Mouse (Mus musculus): ENCODE results near the gene Gopc. TPM values are rescaled to one million over a fixed set of nuclear protein-coding genes. Genes with fewer than 3 reads are reported as not detected.
A peak's percentile ranks its signal among the peaks of the same experiment; 100 is the strongest.
"Not testable (repeated sequence)": the region's sequence is repeated elsewhere in the genome, so short reads cannot be mapped to it uniquely, and the experiment has no call there.

Gopc gene
- polyA plus RNA-seq, 1 experiment from 2014 or later = 20.6 TPM

DNA sequence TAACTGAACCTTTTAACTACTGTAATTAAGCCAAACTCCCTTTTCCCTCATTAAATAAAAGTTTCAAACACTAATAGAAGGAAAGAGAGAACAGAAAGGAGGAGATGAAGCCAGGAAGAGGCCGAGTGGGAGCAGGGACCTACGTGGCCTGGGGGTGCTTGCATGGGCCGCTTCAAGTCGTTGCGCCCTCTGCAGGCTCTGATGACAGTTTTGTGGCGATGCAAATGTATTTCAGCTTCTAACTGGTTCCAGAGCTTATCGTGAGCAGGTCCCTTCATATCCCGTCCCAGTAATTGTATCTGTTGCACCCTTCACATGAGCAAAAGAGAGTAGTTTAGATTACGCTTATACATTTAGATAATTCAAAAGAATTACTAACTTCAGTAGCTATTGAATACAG, 28.7 kb downstream of the Gopc start:
- no peak overlapping the region for H3K4me2 ChIP-seq (replicated peaks; ENCODE audit: low read depth, low read length)

DNA sequence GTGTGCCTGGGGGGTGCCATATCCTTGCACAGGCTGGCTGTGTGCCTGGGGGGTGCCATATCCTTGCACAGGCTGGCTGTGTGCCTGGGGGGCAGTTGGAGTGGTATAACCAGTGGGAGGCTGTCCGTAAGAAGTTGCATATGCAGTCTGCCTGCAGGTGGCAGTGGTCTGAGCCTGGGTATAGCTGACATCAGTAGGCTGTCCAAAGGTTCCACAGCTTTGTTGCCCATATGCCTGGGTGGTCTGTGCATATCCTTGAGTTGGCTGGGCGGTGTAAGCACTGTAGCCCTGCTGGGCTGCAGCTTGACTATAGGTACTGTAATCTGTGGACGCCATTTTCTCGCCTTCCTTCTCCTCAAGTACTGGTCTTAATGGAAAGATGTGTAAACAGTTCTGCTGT, 38.6 kb downstream of the Gopc start:
- not testable (repeated sequence) for H3K27me3 ChIP-seq (ENCODE audit: control insufficient read depth, insufficient read depth, low read length); H3K36me3 ChIP-seq (ENCODE audit: control insufficient read depth, insufficient read depth, low read length); DNase-seq (ENCODE audit: low spot score); H3K4me1 ChIP-seq (replicated peaks; ENCODE audit: control insufficient read depth, insufficient read depth, low read length); H3K9me3 ChIP-seq (ENCODE audit: control insufficient read depth, low read length); H3K4me2 ChIP-seq (replicated peaks; ENCODE audit: low read depth, low read length); H3K27ac ChIP-seq (ENCODE audit: low read depth, low read length); H3K9ac ChIP-seq (ENCODE audit: low read depth, low read length); H3K4me3 ChIP-seq (ENCODE audit: low read depth, low read length); ATAC-seq (ENCODE audit: low FRiP score)
- 98% methylated on average over 4 of the region's 4 CpGs for WGBS

More for the DNA sequence above, 28.7 kb downstream of the Gopc start:
- DNase-seq (ENCODE audit: low spot score) = peak; percentile 16
- no peaks in the 10 kb centered on the region for H3K27me3 ChIP-seq (ENCODE audit: control insufficient read depth, insufficient read depth, low read length)
- no peak overlapping the region for H3K27ac ChIP-seq (ENCODE audit: low read depth, low read length)
- H3K4me3 ChIP-seq (ENCODE audit: low read depth, low read length) = no peak overlapping the region
- WGBS = 86% methylated on average over 9 of the region's 9 CpGs
- H3K9ac ChIP-seq (ENCODE audit: low read depth, low read length) = no peak overlapping the region
- ATAC-seq (ENCODE audit: low FRiP score) = no peak
- no peaks in the 10 kb centered on the region for H3K9me3 ChIP-seq (ENCODE audit: control insufficient read depth, low read length)
- H3K36me3 ChIP-seq (ENCODE audit: control insufficient read depth, insufficient read depth, low read length) = peaks cover 4% of the 10 kb centered on the region; the same call in 1 of the 2 replicates
- H3K4me1 ChIP-seq (replicated peaks; ENCODE audit: control insufficient read depth, insufficient read depth, low read length) = no peaks in the 10 kb centered on the region

DNA sequence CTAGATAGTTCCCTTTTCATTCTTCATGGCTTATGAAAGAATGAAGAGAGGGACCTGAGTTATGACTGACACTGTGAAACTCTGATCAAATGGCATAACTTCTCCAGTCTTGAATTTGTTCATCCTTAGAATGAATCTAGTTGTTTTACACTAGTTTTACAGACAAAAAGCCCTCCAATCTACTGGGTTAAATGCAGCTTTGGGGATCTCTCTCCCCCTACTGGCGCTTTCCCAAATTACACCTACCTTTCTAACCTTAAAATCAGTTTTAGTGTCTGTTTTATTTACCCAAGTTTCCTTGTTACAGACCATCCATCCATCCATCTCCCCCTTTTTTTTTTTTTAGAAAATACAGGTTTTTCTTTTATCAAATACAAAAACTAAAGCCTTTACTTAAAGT, 50.9 kb downstream of the Gopc start:
- 0% methylated on average over 1 of the region's 1 CpGs for WGBS
- Histone ChIP-seq H3K4me2 (replicated peaks; ENCODE audit: low read depth, low read length) (no peak overlapping the region), H3K9ac (ENCODE audit: low read depth, low read length) (no peak overlapping the region), H3K4me3 (ENCODE audit: low read depth, low read length) (no peak overlapping the region), H3K27me3 (ENCODE audit: control insufficient read depth, insufficient read depth, low read length) (no peaks in the 10 kb centered on the region), H3K36me3 (ENCODE audit: control insufficient read depth, insufficient read depth, low read length) (no peaks in the 10 kb centered on the region), H3K4me1 (replicated peaks; ENCODE audit: control insufficient read depth, insufficient read depth, low read length) (no peaks in the 10 kb centered on the region), H3K27ac (ENCODE audit: low read depth, low read length) (no peak overlapping the region), H3K9me3 (ENCODE audit: control insufficient read depth, low read length) (no peaks in the 10 kb centered on the region)
- ATAC-seq (ENCODE audit: low FRiP score) (no peak), DNase-seq (ENCODE audit: low spot score) (peak; percentile 59)

DNA sequence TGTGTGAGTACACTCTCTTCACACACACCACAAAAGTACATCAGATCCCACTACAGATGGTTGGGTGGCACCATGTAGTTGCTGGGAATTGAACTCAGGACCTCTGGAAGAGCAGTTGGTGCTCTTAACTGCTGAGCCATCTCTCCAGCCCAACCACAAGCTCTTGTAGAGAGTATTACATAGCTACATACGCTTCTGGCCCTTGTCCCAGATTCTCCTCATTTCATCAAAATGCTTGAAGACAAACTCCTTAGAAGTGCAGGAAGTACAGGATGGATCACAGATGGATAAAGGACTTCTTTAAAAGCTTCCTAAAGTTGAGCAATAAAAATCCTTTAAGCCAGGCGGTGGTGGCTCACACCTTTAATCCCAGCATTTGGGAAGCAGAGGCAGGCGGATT, 60.0 kb downstream of the Gopc start:
- H3K27ac ChIP-seq (ENCODE audit: low read depth, low read length) = no peak overlapping the region
- 0 out of 2 replicates have a peak, but pooled peaks cover 4% of the 10 kb centered on the region for H3K36me3 ChIP-seq (ENCODE audit: control insufficient read depth, insufficient read depth, low read length)
- no peaks in the 10 kb centered on the region for H3K9me3 ChIP-seq (ENCODE audit: control insufficient read depth, low read length)
- no peak overlapping the region for H3K4me3 ChIP-seq (ENCODE audit: low read depth, low read length)
- no peak overlapping the region for H3K4me2 ChIP-seq (replicated peaks; ENCODE audit: low read depth, low read length)
- no peak for ATAC-seq (ENCODE audit: low FRiP score)
- H3K4me1 ChIP-seq (replicated peaks; ENCODE audit: control insufficient read depth, insufficient read depth, low read length) = no peaks in the 10 kb centered on the region
- DNase-seq (ENCODE audit: low spot score) = no peak
- H3K27me3 ChIP-seq (ENCODE audit: control insufficient read depth, insufficient read depth, low read length) = no peaks in the 10 kb centered on the region
- WGBS = 96% methylated on average over 3 of the region's 3 CpGs
- no peak overlapping the region for H3K9ac ChIP-seq (ENCODE audit: low read depth, low read length)

DNA sequence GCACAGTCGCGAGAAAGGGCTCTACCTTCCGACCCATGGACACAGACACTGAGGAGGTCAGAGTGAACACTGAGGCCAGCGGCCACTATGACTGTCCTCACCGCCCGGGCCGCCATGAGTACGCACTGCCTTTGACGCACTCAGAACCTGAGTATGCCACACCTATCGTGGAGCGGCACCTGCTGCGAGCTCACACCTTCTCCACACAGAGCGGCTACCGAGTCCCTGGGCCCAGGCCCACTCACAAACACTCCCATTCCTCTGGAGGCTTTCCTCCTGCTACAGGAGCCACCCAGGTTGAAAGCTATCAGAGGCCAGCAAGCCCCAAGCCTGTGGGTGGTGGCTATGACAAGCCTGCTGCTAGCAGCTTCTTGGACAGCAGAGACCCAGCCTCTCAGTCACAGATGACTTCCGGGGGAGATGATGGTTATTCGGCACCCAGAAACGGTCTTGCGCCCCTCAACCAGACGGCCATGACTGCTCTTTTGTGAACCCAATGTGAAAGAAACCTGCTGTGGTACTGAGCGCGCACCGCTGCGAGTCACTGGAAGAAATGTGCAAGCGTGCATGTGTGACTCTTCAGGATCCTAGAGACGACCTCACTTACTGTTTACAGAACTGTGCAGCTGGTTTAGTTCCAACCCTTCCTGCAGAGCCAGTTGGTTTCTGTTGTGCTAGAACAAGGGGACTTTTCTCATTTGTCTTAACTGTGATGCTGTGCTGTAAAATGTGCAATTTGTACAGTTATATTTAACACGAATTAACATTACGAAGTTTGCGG, 62.2 kb downstream of the Gopc start:
- H3K4me2 ChIP-seq (replicated peaks; ENCODE audit: low read depth, low read length) = no peak overlapping the region
- ATAC-seq (ENCODE audit: low FRiP score) (no peak), DNase-seq (ENCODE audit: low spot score) (no peak)
- H3K4me3 ChIP-seq (ENCODE audit: low read depth, low read length) = no peak overlapping the region
- H3K27ac ChIP-seq (ENCODE audit: low read depth, low read length) = no peak overlapping the region
- H3K4me1 ChIP-seq (replicated peaks; ENCODE audit: control insufficient read depth, insufficient read depth, low read length) = no peaks in the 10 kb centered on the region
- 95% methylated on average over 28 of the region's 28 CpGs for WGBS
- H3K9me3 ChIP-seq (ENCODE audit: control insufficient read depth, low read length) = no peaks in the 10 kb centered on the region
- H3K9ac ChIP-seq (ENCODE audit: low read depth, low read length) = no peak overlapping the region
- H3K36me3 ChIP-seq (ENCODE audit: control insufficient read depth, insufficient read depth, low read length) = 0 out of 2 replicates have a peak, but pooled peaks cover 4% of the 10 kb centered on the region
- no peaks in the 10 kb centered on the region for H3K27me3 ChIP-seq (ENCODE audit: control insufficient read depth, insufficient read depth, low read length)

DNA sequence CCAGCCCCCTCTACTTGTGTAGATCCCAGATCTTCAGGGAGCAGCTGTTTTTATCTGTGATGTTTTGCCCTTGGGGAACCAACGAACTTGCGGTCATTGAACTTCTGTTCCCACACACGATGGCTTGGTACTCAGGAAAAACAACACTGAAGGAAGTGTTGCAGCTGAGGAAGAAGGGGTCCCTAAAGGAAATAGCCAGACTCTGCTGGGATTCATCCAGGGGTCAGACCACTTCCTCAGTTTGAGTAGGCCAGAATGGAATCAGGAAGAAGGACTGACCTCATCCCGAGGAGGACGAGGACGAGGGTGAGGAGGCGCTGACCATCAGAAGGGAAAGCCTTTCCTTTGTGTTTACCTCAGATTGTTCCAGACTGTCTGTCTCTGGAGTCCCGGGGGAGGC, 72.7 kb downstream of the Gopc start:
- Histone ChIP-seq H3K27me3 (ENCODE audit: control insufficient read depth, insufficient read depth, low read length) (no peaks in the 10 kb centered on the region), H3K4me1 (replicated peaks; ENCODE audit: control insufficient read depth, insufficient read depth, low read length) (no peaks in the 10 kb centered on the region), H3K9me3 (ENCODE audit: control insufficient read depth, low read length) (no peaks in the 10 kb centered on the region), H3K27ac (ENCODE audit: low read depth, low read length) (no peak overlapping the region), H3K4me3 (ENCODE audit: low read depth, low read length) (no peak overlapping the region), H3K36me3 (ENCODE audit: control insufficient read depth, insufficient read depth, low read length) (no peaks in the 10 kb centered on the region), H3K4me2 (replicated peaks; ENCODE audit: low read depth, low read length) (no peak overlapping the region), H3K9ac (ENCODE audit: low read depth, low read length) (no peak overlapping the region)
- WGBS = 73% methylated on average over 8 of the region's 8 CpGs
- DNase-seq (ENCODE audit: low spot score) (no peak), ATAC-seq (ENCODE audit: low FRiP score) (no peak)

DNA sequence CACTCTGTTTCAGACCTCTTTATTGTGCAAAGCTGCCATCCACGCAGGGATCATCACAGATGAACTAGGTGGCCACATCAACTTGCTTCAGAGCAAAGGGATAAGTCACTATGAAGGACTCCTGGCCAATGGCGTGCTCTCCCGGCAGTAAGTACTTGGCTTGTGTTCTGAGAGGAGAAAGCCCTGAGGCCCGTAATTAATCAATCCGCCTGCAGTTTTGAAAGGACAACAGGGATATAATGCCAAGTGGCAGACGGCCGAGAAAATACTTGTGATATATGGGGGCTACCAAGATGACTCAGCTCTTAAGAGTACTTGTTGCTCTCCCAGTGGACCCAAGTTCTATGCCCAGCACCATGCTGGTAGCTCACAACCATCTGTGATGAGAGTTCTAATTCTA, 77.3 kb downstream of the Gopc start:
- Histone ChIP-seq H3K27ac (ENCODE audit: low read depth, low read length) (no peak overlapping the region), H3K27me3 (ENCODE audit: control insufficient read depth, insufficient read depth, low read length) (no peaks in the 10 kb centered on the region), H3K9me3 (ENCODE audit: control insufficient read depth, low read length) (no peaks in the 10 kb centered on the region), H3K36me3 (ENCODE audit: control insufficient read depth, insufficient read depth, low read length) (no peaks in the 10 kb centered on the region), H3K4me1 (replicated peaks; ENCODE audit: control insufficient read depth, insufficient read depth, low read length) (no peaks in the 10 kb centered on the region), H3K9ac (ENCODE audit: low read depth, low read length) (no peak overlapping the region), H3K4me3 (ENCODE audit: low read depth, low read length) (no peak overlapping the region), H3K4me2 (replicated peaks; ENCODE audit: low read depth, low read length) (no peak overlapping the region)
- DNase-seq (ENCODE audit: low spot score) = no peak
- 74% methylated on average over 7 of the region's 7 CpGs for WGBS
- no peak for ATAC-seq (ENCODE audit: low FRiP score)

DNA sequence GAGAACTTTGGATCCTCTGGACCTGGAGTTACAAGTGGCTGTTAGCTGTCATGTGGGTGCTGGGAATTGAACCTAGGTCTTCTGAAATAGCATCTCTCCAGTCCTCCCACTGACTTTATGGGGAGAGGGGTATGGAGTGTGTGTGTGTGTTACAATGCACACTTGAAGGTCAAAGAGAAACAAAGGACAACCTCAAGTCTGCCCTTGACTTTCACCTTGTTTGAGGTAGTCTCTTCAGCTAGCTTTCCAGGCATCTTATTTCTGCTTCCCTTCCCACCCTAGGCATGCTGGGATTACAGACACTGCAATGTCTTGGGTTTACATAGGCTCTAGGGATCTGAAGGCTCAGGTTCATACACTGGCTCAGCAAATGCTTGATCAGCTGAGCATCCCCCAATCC, 79.7 kb downstream of the Gopc start:
- Histone ChIP-seq H3K27me3 (ENCODE audit: control insufficient read depth, insufficient read depth, low read length) (no peaks in the 10 kb centered on the region), H3K27ac (ENCODE audit: low read depth, low read length) (no peak overlapping the region), H3K4me3 (ENCODE audit: low read depth, low read length) (no peak overlapping the region), H3K9ac (ENCODE audit: low read depth, low read length) (no peak overlapping the region), H3K4me1 (replicated peaks; ENCODE audit: control insufficient read depth, insufficient read depth, low read length) (no peaks in the 10 kb centered on the region), H3K9me3 (ENCODE audit: control insufficient read depth, low read length) (no peaks in the 10 kb centered on the region), H3K36me3 (ENCODE audit: control insufficient read depth, insufficient read depth, low read length) (no peaks in the 10 kb centered on the region), H3K4me2 (replicated peaks; ENCODE audit: low read depth, low read length) (no peak overlapping the region)
- ATAC-seq (ENCODE audit: low FRiP score) (no peak), DNase-seq (ENCODE audit: low spot score) (no peak)

DNA sequence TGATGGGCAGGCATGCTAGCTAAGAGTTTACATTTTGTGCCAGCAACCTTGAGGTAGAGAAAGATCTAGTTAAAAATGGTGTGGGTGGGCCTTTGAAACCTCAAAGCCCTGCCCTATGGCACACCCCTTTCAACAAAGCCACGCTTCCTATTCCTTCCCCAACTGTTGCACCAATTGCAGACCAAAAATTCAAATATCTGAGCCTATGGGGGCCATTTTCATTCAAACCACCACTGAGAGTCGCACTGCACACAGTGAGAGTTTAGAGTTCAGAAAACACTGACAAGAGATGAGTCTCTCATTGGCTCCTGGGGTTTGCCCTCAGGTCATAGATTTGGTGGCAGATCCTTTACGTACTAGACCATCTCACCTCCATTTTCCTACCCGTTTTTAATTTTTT, 80.2 kb downstream of the Gopc start:
- H3K4me1 ChIP-seq (replicated peaks; ENCODE audit: control insufficient read depth, insufficient read depth, low read length) = no peaks in the 10 kb centered on the region
- no peak overlapping the region for H3K27ac ChIP-seq (ENCODE audit: low read depth, low read length)
- no peaks in the 10 kb centered on the region for H3K9me3 ChIP-seq (ENCODE audit: control insufficient read depth, low read length)
- 90% methylated on average over 4 of the region's 4 CpGs for WGBS
- no peaks in the 10 kb centered on the region for H3K27me3 ChIP-seq (ENCODE audit: control insufficient read depth, insufficient read depth, low read length)
- DNase-seq (ENCODE audit: low spot score) (no peak), ATAC-seq (ENCODE audit: low FRiP score) (no peak)
- H3K4me2 ChIP-seq (replicated peaks; ENCODE audit: low read depth, low read length) = no peak overlapping the region
- no peak overlapping the region for H3K9ac ChIP-seq (ENCODE audit: low read depth, low read length)
- no peak overlapping the region for H3K4me3 ChIP-seq (ENCODE audit: low read depth, low read length)
- H3K36me3 ChIP-seq (ENCODE audit: control insufficient read depth, insufficient read depth, low read length) = no peaks in the 10 kb centered on the region
